Mouse (Mus musculus): ENCODE data around the gene Bclaf3. TPM values are rescaled to one million over a fixed set of nuclear protein-coding genes. Genes with fewer than 3 reads are reported as not detected.

Bclaf3 gene
- polyA plus RNA-seq, 1 experiment from 2014 or later: 26.5 TPM

DNA sequence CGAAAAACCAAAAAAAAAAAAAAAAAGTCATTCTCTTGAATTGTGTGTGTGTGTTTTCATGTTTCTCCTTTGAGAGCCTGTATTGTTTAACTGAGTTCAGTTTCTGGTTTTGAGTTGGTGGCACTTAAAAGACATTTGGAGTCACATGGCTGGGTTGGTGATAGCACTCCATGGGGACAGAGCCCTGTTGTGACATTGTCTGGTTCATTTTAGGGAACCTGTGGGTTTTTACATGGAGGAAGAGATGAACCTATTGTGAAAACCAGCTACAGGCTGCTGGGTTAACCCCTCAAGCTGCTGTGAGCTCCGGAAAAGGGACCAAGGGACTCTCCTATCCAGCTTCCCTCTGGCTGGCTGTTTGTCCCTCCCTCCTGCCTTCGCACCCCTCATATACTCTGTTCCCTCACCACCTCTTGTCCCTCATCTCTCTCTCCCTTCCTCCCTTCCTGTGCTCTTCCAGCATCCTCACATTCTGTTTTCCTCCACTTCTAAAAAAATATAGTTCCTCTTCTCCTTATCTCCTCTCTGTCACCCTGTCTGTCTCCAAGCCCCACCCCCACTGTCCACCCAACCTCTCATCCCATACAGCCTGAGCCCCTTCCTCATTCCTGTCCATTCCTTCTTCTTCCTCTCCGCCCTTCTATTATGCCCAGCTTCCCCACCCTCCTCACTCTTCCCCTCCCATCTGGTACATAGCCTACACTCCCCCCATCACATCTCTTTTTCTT lies 112.2 kb downstream of the Bclaf3 start:
- WGBS: 81% methylated on average over 4 of the region's 4 CpGs
- Histone ChIP-seq H3K36me3 (ENCODE audit: control insufficient read depth, insufficient read depth, low read length) (no peaks in the 10 kb centered on the region), H3K4me1 (ENCODE audit: control insufficient read depth, insufficient read depth, low read length) (no peaks in the 10 kb centered on the region), H3K4me3 (ENCODE audit: low read depth, low read length) (no peak overlapping the region), H3K4me2 (replicated peaks; ENCODE audit: low read depth, low read length) (no peak overlapping the region), H3K9me3 (ENCODE audit: control insufficient read depth, low read depth, low read length) (no peaks in the 10 kb centered on the region), H3K27ac (ENCODE audit: low read length) (no peak overlapping the region), H3K9ac (replicated peaks; ENCODE audit: low read depth, low read length) (no peak overlapping the region), H3K27me3 (ENCODE audit: control insufficient read depth, insufficient read depth, low read length) (no peaks in the 10 kb centered on the region)
- no peak for ATAC-seq (ENCODE audit: insufficient number of reproducible peaks, insufficient read depth, low FRiP score, low read depth)

DNA sequence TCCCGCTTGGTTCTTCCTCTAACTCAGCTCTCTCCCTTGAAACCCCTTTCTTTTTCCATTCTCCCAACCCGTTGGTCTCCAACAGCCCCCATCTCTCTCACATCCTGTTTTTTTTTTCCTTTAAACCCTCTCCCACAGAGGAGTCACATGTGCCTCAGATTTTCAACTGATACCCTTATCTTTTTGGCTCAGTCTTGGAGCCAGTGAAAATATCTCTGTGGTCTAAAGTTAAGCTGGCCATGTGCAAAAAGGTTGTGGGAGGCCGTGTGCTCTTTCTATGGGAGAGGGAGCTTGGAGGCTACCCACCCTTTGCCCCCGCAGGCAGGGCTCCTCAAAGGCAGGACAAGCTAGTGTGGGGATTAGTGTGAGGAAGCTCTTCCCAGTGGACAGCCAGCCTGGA lies 113.5 kb downstream of the Bclaf3 start:
- Histone ChIP-seq H3K27ac (ENCODE audit: low read length) (no peak overlapping the region), H3K9ac (replicated peaks; ENCODE audit: low read depth, low read length) (no peak overlapping the region), H3K4me1 (ENCODE audit: control insufficient read depth, insufficient read depth, low read length) (no peaks in the 10 kb centered on the region), H3K36me3 (ENCODE audit: control insufficient read depth, insufficient read depth, low read length) (no peaks in the 10 kb centered on the region), H3K9me3 (ENCODE audit: control insufficient read depth, low read depth, low read length) (no peaks in the 10 kb centered on the region), H3K4me3 (ENCODE audit: low read depth, low read length) (no peak overlapping the region), H3K27me3 (ENCODE audit: control insufficient read depth, insufficient read depth, low read length) (no peaks in the 10 kb centered on the region), H3K4me2 (replicated peaks; ENCODE audit: low read depth, low read length) (no peak overlapping the region)
- 76% methylated on average over 4 of the region's 4 CpGs for WGBS
- no peak for ATAC-seq (ENCODE audit: insufficient number of reproducible peaks, insufficient read depth, low FRiP score, low read depth)

Other genes starting within 250 kb of the Bclaf3 start
- 122 TPM in 2 replicates for gene Eif1ax, start 154.5 kb upstream of the Bclaf3 start, polyA plus RNA-seq (2014; fragmentation: Nextera tagmentation; extraction: Ambion mirVana)
- 2.4 and 2.5 TPM in 2 replicates for gene Map7d2, start 112.1 kb upstream of the Bclaf3 start, polyA plus RNA-seq (2014; fragmentation: Nextera tagmentation; extraction: Ambion mirVana)
- gene Sh3kbp1, start 100.6 kb downstream of the Bclaf3 start, polyA plus RNA-seq (2014; fragmentation: Nextera tagmentation; extraction: Ambion mirVana): 35.0 and 37.3 TPM in 2 replicates